Mouse (Mus musculus) cerebellum, adult 2 months (tissue): Measurements from ENCODE around the gene Flad1. TPM values are rescaled to one million over a fixed set of nuclear protein-coding genes. Genes with fewer than 3 reads are reported as not detected.

Experiments used
- DNase-seq, 2 experiments: peaks; one replicate each; pipeline ENCODE4 v3.0.0; 2021
- H3K27ac ChIP-seq: fragments of 200-500 bp; 2 replicates; pipeline ENCODE4 v1.5.1; 2012; ENCODE audit warnings: low read length, control low read depth, inconsistent platforms; ENCODE audit not compliant: insufficient read depth
- H3K27me3 ChIP-seq: fragments of 200-500 bp; 2 replicates; pipeline ENCODE4 v1.6.1; 2012; ENCODE audit warnings: inconsistent platforms, mild to moderate bottlenecking, low read length, moderate library complexity; ENCODE audit not compliant: control insufficient read depth, insufficient read depth
- H3K4me1 ChIP-seq: fragments of 200-500 bp; 2 replicates; pipeline ENCODE4 v1.6.1; 2011; ENCODE audit warnings: low read length; ENCODE audit not compliant: control insufficient read depth, insufficient read depth
- H3K4me3 ChIP-seq: fragments of 200-500 bp; replicated peaks from 2 replicates; pipeline ENCODE3; 2011; ENCODE audit warnings: mild to moderate bottlenecking, low read depth, low read length, control low read depth; ENCODE audit not compliant: insufficient read depth
- CTCF ChIP-seq: fragments of 200-500 bp; IDR thresholded peaks from 2 replicates; pipeline ENCODE4 v1.5.1; 2011; ENCODE audit warnings: low read depth, mild to moderate bottlenecking, control low read depth, low read length, moderate library complexity, borderline replicate concordance; ENCODE audit not compliant: insufficient read depth
- POLR2A ChIP-seq: fragments of 200-500 bp; IDR thresholded peaks from 2 replicates; pipeline ENCODE4 v1.6.1; 2011; ENCODE audit warnings: low read length, control low read depth, borderline replicate concordance; ENCODE audit not compliant: insufficient read depth
- WGBS: fragments of 180-500 bp; shearing (Covaris S2); methylation state at CpG from one replicate; pipeline ENCODE4 v1.1.7; 2018; 5-methylcytosine and 5-hydroxymethylcytosine counted together
- polyA plus RNA-seq: library from polyadenylated mRNA; depleted of rRNA; stranded (reverse); fragments of >200 nt; gene quantifications from 2 replicates; pipeline ENCODE4 v1.2.3, GENCODE M21; 2012

Gene Flad1
- polyA plus RNA-seq, 1 experiment: 54.0 TPM

DNA sequence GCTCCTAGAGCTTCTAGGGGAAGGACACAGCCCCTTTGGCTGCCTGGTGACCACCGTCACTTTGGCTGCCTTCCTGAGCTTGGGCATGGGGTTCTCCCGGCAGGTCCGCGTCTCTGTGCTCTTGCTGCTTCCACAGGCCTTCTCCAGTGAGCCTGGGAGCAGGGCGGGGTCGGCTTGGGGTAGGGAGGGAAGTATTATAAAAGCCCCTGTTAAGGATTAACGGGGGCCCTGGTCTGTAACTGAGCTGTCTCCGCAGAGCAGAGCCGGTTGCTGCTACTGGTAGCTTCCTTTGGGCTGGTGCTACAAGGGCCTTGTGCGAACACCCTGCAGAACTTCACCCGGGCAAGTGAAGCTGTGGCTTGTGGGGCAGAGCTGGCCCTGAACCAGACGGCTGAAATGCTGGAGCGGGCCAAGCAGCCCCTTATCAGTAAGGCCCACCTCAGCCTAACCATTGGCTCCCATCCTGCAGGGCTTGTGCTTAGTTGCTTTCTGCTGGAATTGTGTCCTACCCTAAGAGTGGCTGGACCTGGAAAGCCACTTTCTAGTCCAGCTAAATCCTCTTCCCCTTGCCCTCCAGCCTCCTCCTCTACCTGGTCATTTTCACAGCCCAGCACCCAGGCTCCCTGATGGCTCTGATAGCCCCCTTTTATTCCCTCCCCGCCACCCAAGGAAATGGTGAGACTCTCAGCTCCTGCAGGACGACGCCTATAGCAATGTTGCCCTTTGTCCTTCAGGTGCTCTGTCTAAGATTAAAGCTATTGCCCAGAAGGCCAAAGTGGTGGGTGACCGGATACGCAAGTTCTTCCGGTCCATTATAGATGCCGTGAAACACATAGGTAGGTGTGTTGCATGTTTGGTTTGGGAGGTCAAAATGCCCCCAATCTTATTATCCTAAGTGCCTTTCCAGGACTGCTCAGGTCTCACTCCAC lies 45.9 kb downstream of the Flad1 start:
- Histone ChIP-seq H3K4me3 (no peak overlapping the region), H3K4me1 (no peaks in the 10 kb centered on the region), H3K27me3 (no peaks in the 10 kb centered on the region), H3K27ac (no peak overlapping the region)
- TF ChIP-seq POLR2A (no peak), CTCF (no peak)
- WGBS: 80% methylated on average over 20 of the region's 20 CpGs
- DNase-seq: peak in 1 of 2 experiments; percentile 4

DNA sequence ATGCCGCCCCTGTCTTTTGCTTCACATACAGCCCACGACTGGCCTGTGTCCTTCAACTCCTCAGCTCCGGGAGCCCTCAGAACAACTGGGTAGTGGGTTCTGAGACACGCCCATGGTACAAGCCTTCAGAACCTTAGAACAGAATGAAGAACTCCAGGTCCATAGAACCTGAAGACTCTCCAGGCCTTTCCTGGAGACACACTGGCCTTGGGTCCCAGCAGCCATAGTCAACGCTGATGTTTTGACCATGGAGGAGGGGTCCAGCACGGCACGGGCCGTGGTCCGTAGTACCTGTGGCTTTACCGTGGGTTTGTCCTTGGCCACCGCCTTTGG lies 46.6 kb downstream of the Flad1 start, which contains the start of gene Dcst1:
TSS of gene Dcst1 (minus strand) at position 101 of the 333 bp plus-strand sequence.
- no peak for TF ChIP-seq POLR2A
- no peak for TF ChIP-seq CTCF

GRCm38 (mm10) chr3:89364631-89365030 lies 47.0 kb downstream of the Flad1 start:
- H3K27ac ChIP-seq: no peak overlapping the region
- no peaks in the 10 kb centered on the region for H3K27me3 ChIP-seq
- peak in 1 of 2 experiments; percentile 3 for DNase-seq
- TF ChIP-seq POLR2A (no peak), CTCF (no peak)
- no peak overlapping the region for H3K4me3 ChIP-seq
- no peaks in the 10 kb centered on the region for H3K4me1 ChIP-seq
- WGBS: 52% methylated on average over 8 of the region's 8 CpGs

More for the DNA sequence above, 46.6 kb downstream of the Flad1 start, which contains the start of gene Dcst1:
- H3K4me1 ChIP-seq: no peaks in the 10 kb centered on the region
- no peak for DNase-seq
- H3K27me3 ChIP-seq: no peaks in the 10 kb centered on the region
- no peak within 1 kb of the TSS for H3K4me3 ChIP-seq
- WGBS: 83% methylated on average over 11 of the region's 11 CpGs
- H3K27ac ChIP-seq: no peak within 1 kb of the TSS

- 84% methylated on average over 7 of the region's 7 CpGs for WGBS
- no peak for DNase-seq
- Histone ChIP-seq H3K4me3 (no peak within 1 kb of the TSS), H3K27ac (no peak within 1 kb of the TSS), H3K4me1 (no peaks in the 10 kb centered on the region), H3K27me3 (no peaks in the 10 kb centered on the region)
- TF ChIP-seq CTCF: no peak
- TF ChIP-seq POLR2A: no peak
Measured at GRCm38 (mm10) chr3:89361675-89362074, 50.0 kb downstream of the Flad1 start, which contains the start of gene Dcst2. Gene Dcst2 (plus strand): TSS chr3:89361975.

- Histone ChIP-seq H3K27me3 (no peaks in the 10 kb centered on the region), H3K4me3 (no peak overlapping the region), H3K27ac (no peak overlapping the region), H3K4me1 (no peaks in the 10 kb centered on the region)
- no peak for DNase-seq
- TF ChIP-seq CTCF (no peak), POLR2A (no peak)
- 49% methylated on average over 3 of the region's 3 CpGs for WGBS
Measured at GRCm38 (mm10) chr3:89360237-89360636, 51.4 kb downstream of the Flad1 start.

GRCm38 (mm10) chr3:89359630-89360029 lies 52.0 kb downstream of the Flad1 start:
- WGBS: 33% methylated on average over 6 of the region's 6 CpGs
- Histone ChIP-seq H3K4me3 (no peak overlapping the region), H3K27me3 (no peaks in the 10 kb centered on the region), H3K27ac (no peak overlapping the region), H3K4me1 (no peaks in the 10 kb centered on the region)
- no peak for DNase-seq
- TF ChIP-seq CTCF (no peak), POLR2A (no peak)

- WGBS: 71% methylated on average over 9 of the region's 9 CpGs
- no peaks in the 10 kb centered on the region for H3K4me1 ChIP-seq
- no peak overlapping the region for H3K4me3 ChIP-seq
- TF ChIP-seq POLR2A (no peak), CTCF (no peak)
- DNase-seq: no peak
- no peaks in the 10 kb centered on the region for H3K27me3 ChIP-seq
- H3K27ac ChIP-seq: no peak overlapping the region
Measured at GRCm38 (mm10) chr3:89356029-89356428, 55.6 kb downstream of the Flad1 start.

GRCm38 (mm10) chr3:89355512-89355902 lies 56.2 kb downstream of the Flad1 start:
- no peaks in the 10 kb centered on the region for H3K4me1 ChIP-seq
- DNase-seq: no peak
- WGBS: 75% methylated on average over 6 of the region's 6 CpGs
- H3K27me3 ChIP-seq: no peaks in the 10 kb centered on the region
- H3K27ac ChIP-seq: no peak overlapping the region
- TF ChIP-seq POLR2A: no peak
- TF ChIP-seq CTCF: no peak
- no peak overlapping the region for H3K4me3 ChIP-seq
